Mouse (Mus musculus): ENCODE data around the gene Ncoa1. TPM values are rescaled to one million over a fixed set of nuclear protein-coding genes. Genes with fewer than 3 reads are reported as not detected.

The Ncoa1 gene
- total and polyA plus RNA-seq, 2 experiments, result 9.3 TPM

GRCm38 (mm10) chr12:4237481-4237880 is 239.5 kb downstream of the Ncoa1 start:
- no peaks in the 10 kb centered on the region for H3K79me2 ChIP-seq (ENCODE audit: control insufficient read depth, insufficient read depth, low read length)
- 93% methylated on average over 15 of the region's 15 CpGs for WGBS
- H3K36me3 ChIP-seq (ENCODE audit: control insufficient read depth, insufficient read depth, low read length), result no peaks in the 10 kb centered on the region
- peaks cover 5% of the 10 kb centered on the region; the same call in 1 of the 2 replicates for H3K4me1 ChIP-seq (ENCODE audit: control insufficient read depth, insufficient read depth, low read length)
- H3K4me3 ChIP-seq (ENCODE audit: insufficient read depth, low read depth, low read length), result no peak overlapping the region
- TF ChIP-seq POLR2A (IDR thresholded peaks at IDR 0.05; ENCODE audit: extremely low read depth, insufficient read depth, low read length) (no peak), CTCF (IDR thresholded peaks at IDR 0.05; ENCODE audit: low read depth, low read length) (no peak)
- no peak overlapping the region for H3K27ac ChIP-seq (replicated peaks; ENCODE audit: insufficient read depth, low read depth, low read length)
- no peak for DNase-seq (ENCODE audit: extremely low read depth, low read depth, low spot score)
- H3K9ac ChIP-seq (ENCODE audit: low read depth, low read length), result no peak overlapping the region
- no peaks in the 10 kb centered on the region for H3K27me3 ChIP-seq (ENCODE audit: control insufficient read depth, insufficient read depth, low read length)

- peaks cover 5% of the 10 kb centered on the region; the same call in 1 of the 2 replicates for H3K4me1 ChIP-seq (ENCODE audit: control insufficient read depth, insufficient read depth, low read length)
- no peaks in the 10 kb centered on the region for H3K79me2 ChIP-seq (ENCODE audit: control insufficient read depth, insufficient read depth, low read length)
- peak; percentile 96 for DNase-seq (ENCODE audit: extremely low read depth, low read depth, low spot score)
- H3K27me3 ChIP-seq (ENCODE audit: control insufficient read depth, insufficient read depth, low read length), result no peaks in the 10 kb centered on the region
- 0 out of 2 replicates have a peak, but pooled peaks have one; percentile 31 for TF ChIP-seq POLR2A (IDR thresholded peaks at IDR 0.05; ENCODE audit: extremely low read depth, insufficient read depth, low read length)
- no peak for TF ChIP-seq CTCF (IDR thresholded peaks at IDR 0.05; ENCODE audit: low read depth, low read length)
- H3K36me3 ChIP-seq (ENCODE audit: control insufficient read depth, insufficient read depth, low read length), result 0 out of 2 replicates have a peak, but pooled peaks cover 2% of the 10 kb centered on the region
- peak within 1 kb of the TSS; percentile 85 for H3K9ac ChIP-seq (ENCODE audit: low read depth, low read length)
- H3K4me3 ChIP-seq (ENCODE audit: insufficient read depth, low read depth, low read length), result peak within 1 kb of the TSS; percentile 78
- under 1% methylated on average over 50 of the region's 50 CpGs for WGBS
- H3K27ac ChIP-seq (replicated peaks; ENCODE audit: insufficient read depth, low read depth, low read length), result peak within 1 kb of the TSS; percentile 93
Measured at GRCm38 (mm10) chr12:4233572-4234508, 243.1 kb downstream of the Ncoa1 start, which contains the start of the genes Ptrhd1 and Cenpo. TSS of gene Ptrhd1 (plus strand) at chr12:4234027. TSS of gene Cenpo (minus strand) at chr12:4234294.

GRCm38 (mm10) chr12:4232777-4233176 is 244.2 kb downstream of the Ncoa1 start:
- peak; percentile 9 for DNase-seq (ENCODE audit: extremely low read depth, low read depth, low spot score)
- H3K4me3 ChIP-seq (ENCODE audit: insufficient read depth, low read depth, low read length), result no peak overlapping the region
- H3K36me3 ChIP-seq (ENCODE audit: control insufficient read depth, insufficient read depth, low read length), result peaks cover 2% of the 10 kb centered on the region; the same call in 1 of the 2 replicates
- WGBS, result 38% methylated on average over 4 of the region's 4 CpGs
- H3K27me3 ChIP-seq (ENCODE audit: control insufficient read depth, insufficient read depth, low read length), result no peaks in the 10 kb centered on the region
- peaks cover 5% of the 10 kb centered on the region; the same call in 1 of the 2 replicates for H3K79me2 ChIP-seq (ENCODE audit: control insufficient read depth, insufficient read depth, low read length)
- TF ChIP-seq CTCF (IDR thresholded peaks at IDR 0.05; ENCODE audit: low read depth, low read length) (no peak), POLR2A (IDR thresholded peaks at IDR 0.05; ENCODE audit: extremely low read depth, insufficient read depth, low read length) (no peak)
- peaks cover 5% of the 10 kb centered on the region; the same call in 1 of the 2 replicates for H3K4me1 ChIP-seq (ENCODE audit: control insufficient read depth, insufficient read depth, low read length)
- H3K27ac ChIP-seq (replicated peaks; ENCODE audit: insufficient read depth, low read depth, low read length), result no peak overlapping the region
- H3K9ac ChIP-seq (ENCODE audit: low read depth, low read length), result no peak overlapping the region

GRCm38 (mm10) chr12:4230156-4230555 is 246.8 kb downstream of the Ncoa1 start:
- peaks cover 5% of the 10 kb centered on the region; the same call in 1 of the 2 replicates for H3K4me1 ChIP-seq (ENCODE audit: control insufficient read depth, insufficient read depth, low read length)
- no peak overlapping the region for H3K9ac ChIP-seq (ENCODE audit: low read depth, low read length)
- H3K79me2 ChIP-seq (ENCODE audit: control insufficient read depth, insufficient read depth, low read length), result peaks cover 6% of the 10 kb centered on the region; the same call in 1 of the 2 replicates
- peaks cover 7% of the 10 kb centered on the region; the same call in 1 of the 2 replicates for H3K36me3 ChIP-seq (ENCODE audit: control insufficient read depth, insufficient read depth, low read length)
- WGBS, result 92% methylated on average over 7 of the region's 7 CpGs
- H3K27ac ChIP-seq (replicated peaks; ENCODE audit: insufficient read depth, low read depth, low read length), result no peak overlapping the region
- H3K27me3 ChIP-seq (ENCODE audit: control insufficient read depth, insufficient read depth, low read length), result no peaks in the 10 kb centered on the region
- DNase-seq (ENCODE audit: extremely low read depth, low read depth, low spot score), result no peak
- H3K4me3 ChIP-seq (ENCODE audit: insufficient read depth, low read depth, low read length), result no peak overlapping the region
- TF ChIP-seq POLR2A (IDR thresholded peaks at IDR 0.05; ENCODE audit: extremely low read depth, insufficient read depth, low read length), result no peak
- TF ChIP-seq CTCF (IDR thresholded peaks at IDR 0.05; ENCODE audit: low read depth, low read length), result no peak

- Histone ChIP-seq H3K27ac (replicated peaks; ENCODE audit: insufficient read depth, low read depth, low read length) (no peak overlapping the region), H3K79me2 (ENCODE audit: control insufficient read depth, insufficient read depth, low read length) (no peaks in the 10 kb centered on the region), H3K9ac (ENCODE audit: low read depth, low read length) (no peak overlapping the region), H3K27me3 (ENCODE audit: control insufficient read depth, insufficient read depth, low read length) (no peaks in the 10 kb centered on the region), H3K4me3 (ENCODE audit: insufficient read depth, low read depth, low read length) (no peak overlapping the region), H3K4me1 (ENCODE audit: control insufficient read depth, insufficient read depth, low read length) (no peaks in the 10 kb centered on the region), H3K36me3 (ENCODE audit: control insufficient read depth, insufficient read depth, low read length) (peaks cover 9% of the 10 kb centered on the region)
- WGBS, result 83% methylated on average over 8 of the region's 8 CpGs
- TF ChIP-seq CTCF (IDR thresholded peaks at IDR 0.05; ENCODE audit: low read depth, low read length), result no peak
- no peak for TF ChIP-seq POLR2A (IDR thresholded peaks at IDR 0.05; ENCODE audit: extremely low read depth, insufficient read depth, low read length)
- DNase-seq (ENCODE audit: extremely low read depth, low read depth, low spot score), result no peak
Measured at GRCm38 (mm10) chr12:4212908-4213307, 264.1 kb downstream of the Ncoa1 start.

All from liver, adult 2 months (tissue).